Mouse (Mus musculus) left cerebral cortex, adult 11 months (tissue): ENCODE data around the gene AA467197.

Source experiments
- DNase-seq: peaks from one replicate; pipeline ENCODE4 v3.0.0; 2022; ENCODE audit warnings: low spot score

The AA467197 gene

GRCm38 (mm10) chr2:122636686-122637085 lies at the start of gene AA467197:
TSS of gene AA467197 (plus strand) at chr2:122636986.
- DNase-seq, result no peak

GRCm38 (mm10) chr2:122587861-122588519 lies 48.8 kb upstream of the AA467197 start:
- no peak for DNase-seq

GRCm38 (mm10) chr2:122590351-122590750 lies 46.4 kb upstream of the AA467197 start:
- no peak for DNase-seq

- DNase-seq, result no peak
Observed at GRCm38 (mm10) chr2:122591213-122591612, 45.6 kb upstream of the AA467197 start.

- no peak for DNase-seq
Observed at GRCm38 (mm10) chr2:122595461-122595860, 41.3 kb upstream of the AA467197 start.

GRCm38 (mm10) chr2:122599736-122600135 lies 37.0 kb upstream of the AA467197 start:
- DNase-seq, result no peak

GRCm38 (mm10) chr2:122601354-122601753 lies 35.4 kb upstream of the AA467197 start:
- DNase-seq, result no peak

- no peak for DNase-seq
Observed at GRCm38 (mm10) chr2:122605829-122606228, 31.0 kb upstream of the AA467197 start.

GRCm38 (mm10) chr2:122608820-122609219 lies 28.0 kb upstream of the AA467197 start:
- no peak for DNase-seq

- DNase-seq, result peak; percentile 52
Observed at GRCm38 (mm10) chr2:122610746-122611653, 25.8 kb upstream of the AA467197 start, which contains the start of gene Gatm. TSS of gene Gatm (minus strand) at chr2:122611303.

GRCm38 (mm10) chr2:122611654-122611973 lies 25.2 kb upstream of the AA467197 start:
- no peak for DNase-seq

GRCm38 (mm10) chr2:122616237-122616636 lies 20.5 kb upstream of the AA467197 start:
- no peak for DNase-seq

- DNase-seq, result no peak
Observed at GRCm38 (mm10) chr2:122617792-122618191, 19.0 kb upstream of the AA467197 start.

- DNase-seq, result no peak
Observed at GRCm38 (mm10) chr2:122618719-122619118, 18.1 kb upstream of the AA467197 start.

GRCm38 (mm10) chr2:122621337-122622110 lies 15.3 kb upstream of the AA467197 start:
- DNase-seq, result no peak

GRCm38 (mm10) chr2:122625930-122626329 lies 10.9 kb upstream of the AA467197 start:
- no peak for DNase-seq

GRCm38 (mm10) chr2:122628976-122629375 lies 7.8 kb upstream of the AA467197 start:
- DNase-seq, result peak; percentile 77

GRCm38 (mm10) chr2:122629871-122630270 lies 6.9 kb upstream of the AA467197 start:
- no peak for DNase-seq

GRCm38 (mm10) chr2:122630465-122631225 lies 6.1 kb upstream of the AA467197 start:
- peak; percentile 83 for DNase-seq

GRCm38 (mm10) chr2:122631226-122631801 lies 5.5 kb upstream of the AA467197 start:
- DNase-seq, result no peak

GRCm38 (mm10) chr2:122637526-122637997 lies 776 bp downstream of the AA467197 start:
- DNase-seq, result no peak
